Mouse (Mus musculus): ENCODE measurements around the gene Lss.
A peak's percentile ranks its signal among the peaks of the same experiment; 100 is the strongest.

The Lss gene

GRCm38 (mm10) chr10:76531375-76531774 lies at the start of gene Lss:
Lss (plus strand) TSS chr10:76531588.
- peak; percentile 97 for DNase-seq (ENCODE audit: low spot score)

GRCm38 (mm10) chr10:76486302-76486701 lies 45.1 kb upstream of the Lss start:
- no peak for DNase-seq (ENCODE audit: low spot score)

GRCm38 (mm10) chr10:76488265-76488664 lies 43.1 kb upstream of the Lss start:
- no peak for DNase-seq (ENCODE audit: low spot score)

GRCm38 (mm10) chr10:76489205-76489604 lies 42.2 kb upstream of the Lss start:
- DNase-seq (ENCODE audit: low spot score): no peak

GRCm38 (mm10) chr10:76493527-76493926 lies 37.9 kb upstream of the Lss start:
- DNase-seq (ENCODE audit: low spot score): no peak

- no peak for DNase-seq (ENCODE audit: low spot score)
Observed at GRCm38 (mm10) chr10:76495501-76495900, 35.9 kb upstream of the Lss start.

GRCm38 (mm10) chr10:76496366-76496765 lies 35.0 kb upstream of the Lss start:
- no peak for DNase-seq (ENCODE audit: low spot score)

- no peak for DNase-seq (ENCODE audit: low spot score)
Observed at GRCm38 (mm10) chr10:76497522-76497921, 33.9 kb upstream of the Lss start.

- peak; percentile 31 for DNase-seq (ENCODE audit: low spot score)
Observed at GRCm38 (mm10) chr10:76504271-76504943, 27.0 kb upstream of the Lss start.

GRCm38 (mm10) chr10:76505865-76506264 lies 25.5 kb upstream of the Lss start:
- DNase-seq (ENCODE audit: low spot score): no peak

- peak; percentile 64 for DNase-seq (ENCODE audit: low spot score)
Observed at GRCm38 (mm10) chr10:76512965-76513583, 18.3 kb upstream of the Lss start.

GRCm38 (mm10) chr10:76530922-76531321 lies 466 bp upstream of the Lss start:
- no peak for DNase-seq (ENCODE audit: low spot score)

- no peak for DNase-seq (ENCODE audit: low spot score)
Observed at GRCm38 (mm10) chr10:76531828-76532227, 440 bp downstream of the Lss start.

GRCm38 (mm10) chr10:76535526-76535925 lies 4.1 kb downstream of the Lss start:
- DNase-seq (ENCODE audit: low spot score): no peak

- DNase-seq (ENCODE audit: low spot score): peak; percentile 51
Observed at GRCm38 (mm10) chr10:76537619-76538018, 6.2 kb downstream of the Lss start.

GRCm38 (mm10) chr10:76541336-76542085 lies 10.1 kb downstream of the Lss start:
- DNase-seq (ENCODE audit: low spot score): no peak

GRCm38 (mm10) chr10:76542636-76543375 lies 11.4 kb downstream of the Lss start:
- no peak for DNase-seq (ENCODE audit: low spot score)

GRCm38 (mm10) chr10:76546566-76546965 lies 15.2 kb downstream of the Lss start:
- no peak for DNase-seq (ENCODE audit: low spot score)

- no peak for DNase-seq (ENCODE audit: low spot score)
Observed at GRCm38 (mm10) chr10:76548218-76548617, 16.8 kb downstream of the Lss start.

GRCm38 (mm10) chr10:76550458-76550857 lies 19.1 kb downstream of the Lss start:
- no peak for DNase-seq (ENCODE audit: low spot score)

- DNase-seq (ENCODE audit: low spot score): no peak
Observed at GRCm38 (mm10) chr10:76551556-76551955, 20.2 kb downstream of the Lss start.

GRCm38 (mm10) chr10:76554061-76554460 lies 22.7 kb downstream of the Lss start:
- DNase-seq (ENCODE audit: low spot score): no peak

All from yolk sac, embryonic 10.5 days (tissue).